Mouse (Mus musculus) E14TG2a.4 (cell line): Measurements from ENCODE around the gene Ndufa7.
A peak's percentile ranks its signal among the peaks of the same experiment; 100 is the strongest.

Source experiments
- H3K27me3 ChIP-seq: 2 replicates; pipeline ENCODE4 v1.6.1; 2014; ENCODE audit warnings: low read length, control low read depth; ENCODE audit not compliant: insufficient read depth
- H3K36me3 ChIP-seq: 2 replicates; pipeline ENCODE4 v1.6.1; 2014; ENCODE audit warnings: low read length, control low read depth; ENCODE audit not compliant: insufficient read depth
- H3K4me1 ChIP-seq: replicated peaks from 2 replicates; pipeline ENCODE4 v1.6.1; 2014; ENCODE audit warnings: low read depth, low read length, control low read depth
- H3K4me3 ChIP-seq: replicated peaks from 2 replicates; pipeline ENCODE4 v1.5.1; 2014; ENCODE audit warnings: mild to moderate bottlenecking, low read length
- H3K9me3 ChIP-seq: 2 replicates; pipeline ENCODE4 v1.6.1; 2014; ENCODE audit warnings: low read length, control low read depth
- CTCF ChIP-seq: conservative IDR thresholded peaks from 2 replicates; pipeline ENCODE4 v1.5.1; 2014; ENCODE audit warnings: low read length
- NANOG ChIP-seq: IDR thresholded peaks from 2 replicates; pipeline ENCODE4 v1.6.1; 2014; ENCODE audit warnings: borderline replicate concordance, low read length, mixed read lengths
- POU5F1 ChIP-seq: IDR thresholded peaks from 2 replicates; pipeline ENCODE4 v1.6.1; 2014; ENCODE audit warnings: low read length, borderline replicate concordance

The Ndufa7 gene

DNA sequence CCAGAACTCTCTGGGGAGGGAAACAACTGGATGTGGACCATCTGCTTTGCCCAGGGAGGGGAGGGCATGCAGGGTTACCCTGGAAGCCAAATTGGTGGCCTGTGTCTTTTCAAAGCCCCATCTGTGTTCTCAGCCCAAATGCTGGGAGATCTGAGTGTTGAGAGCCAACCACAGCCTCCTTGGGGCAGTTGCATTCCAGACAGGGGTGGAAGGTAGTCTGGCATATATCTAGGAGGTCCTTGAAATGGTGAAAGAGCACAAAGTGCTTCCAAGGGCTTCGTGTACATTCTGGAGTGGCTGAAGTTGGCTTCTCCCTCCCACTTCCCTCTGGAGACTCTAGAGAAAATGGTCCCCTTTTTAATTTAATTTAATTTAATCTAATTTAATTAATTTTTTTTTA, 19.6 kb upstream of the Ndufa7 start:
- Histone ChIP-seq H3K36me3 (no peaks in the 10 kb centered on the region), H3K9me3 (no peaks in the 10 kb centered on the region), H3K27me3 (no peaks in the 10 kb centered on the region), H3K4me3 (peak overlapping the region; percentile 53; the same call in 1 of the 2 replicates), H3K4me1 (peaks cover 65% of the 10 kb centered on the region)
- TF ChIP-seq CTCF (no peak), NANOG (no peak), POU5F1 (no peak)

DNA sequence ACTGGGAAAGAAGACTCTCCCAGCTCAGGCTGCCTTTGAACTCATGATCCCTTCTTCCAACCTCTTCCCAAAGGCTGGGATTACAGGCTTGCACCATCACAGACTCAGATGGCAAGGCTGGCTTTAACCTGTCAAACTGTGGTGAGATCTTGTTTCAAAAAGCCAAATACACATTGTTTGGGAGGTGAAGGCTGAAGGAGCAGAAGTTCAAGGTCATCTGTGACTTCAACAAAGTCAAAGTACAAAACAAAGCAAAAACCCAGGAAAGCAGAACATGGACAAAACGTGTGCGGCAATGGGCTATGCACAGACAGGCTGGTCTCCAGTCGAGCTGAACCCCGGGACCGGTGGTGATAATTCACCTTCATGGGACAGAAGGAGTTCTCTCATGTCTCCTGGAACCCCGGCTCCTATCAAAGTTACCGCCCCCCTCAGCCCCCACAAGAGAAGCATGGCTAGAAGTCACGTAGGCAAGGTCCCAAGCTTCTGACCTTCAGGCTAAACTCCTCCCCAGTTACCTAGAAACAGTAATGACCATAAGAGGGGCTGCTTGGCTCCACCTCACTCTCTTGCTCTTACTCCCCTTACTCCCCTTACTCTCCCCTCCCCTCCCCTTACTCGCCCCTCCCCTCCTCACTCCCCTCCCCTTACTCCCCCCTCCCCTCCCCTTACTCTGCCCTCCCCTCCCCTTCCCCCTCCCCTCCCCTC, 17.0 kb upstream of the Ndufa7 start:
- Histone ChIP-seq H3K4me1 (peaks cover 79% of the 10 kb centered on the region), H3K9me3 (no peaks in the 10 kb centered on the region), H3K4me3 (peak overlapping the region; percentile 57), H3K27me3 (no peaks in the 10 kb centered on the region), H3K36me3 (no peaks in the 10 kb centered on the region)
- TF ChIP-seq POU5F1 (no peak), NANOG (no peak), CTCF (no peak)

DNA sequence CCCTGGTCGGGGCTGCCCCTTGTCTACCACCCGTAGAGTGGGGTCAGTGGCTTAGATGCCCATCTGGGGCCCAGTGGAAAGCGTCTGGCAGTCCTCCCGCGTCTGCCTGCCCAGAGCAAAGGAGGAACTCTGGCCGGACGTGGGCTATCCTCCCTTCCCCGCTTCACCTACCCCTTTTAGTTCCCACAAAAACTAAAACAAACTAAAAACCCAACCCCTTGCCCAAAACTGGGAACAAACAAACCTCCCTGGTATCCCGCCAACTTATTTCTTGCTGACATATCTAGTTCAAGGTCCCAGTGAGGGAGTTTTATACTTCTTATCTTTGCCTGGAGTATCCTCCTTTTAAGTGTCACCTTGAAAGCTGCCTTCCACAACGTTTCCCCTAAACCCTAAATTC, 16.2 kb upstream of the Ndufa7 start:
- H3K36me3 ChIP-seq = no peaks in the 10 kb centered on the region
- TF ChIP-seq CTCF (no peak), NANOG (no peak), POU5F1 (no peak)

GRCm38 (mm10) chr17:33810334-33811141, 13.8 kb upstream of the Ndufa7 start, which contains the start of gene Kank3:
TSS of gene Kank3 (plus strand) at chr17:33810519.
- no peak for TF ChIP-seq NANOG
- TF ChIP-seq CTCF = no peak
- no peak for TF ChIP-seq POU5F1
- peak within 1 kb of the TSS; percentile 96 for H3K4me3 ChIP-seq
- H3K36me3 ChIP-seq = peaks cover 18% of the 10 kb centered on the region
- H3K9me3 ChIP-seq = no peaks in the 10 kb centered on the region
- no peaks in the 10 kb centered on the region for H3K27me3 ChIP-seq
- H3K4me1 ChIP-seq = peaks cover 80% of the 10 kb centered on the region

More for the DNA sequence above, 16.2 kb upstream of the Ndufa7 start:
- no peaks in the 10 kb centered on the region for H3K27me3 ChIP-seq
- no peaks in the 10 kb centered on the region for H3K9me3 ChIP-seq
- peaks cover 83% of the 10 kb centered on the region for H3K4me1 ChIP-seq
- peak overlapping the region; percentile 78 for H3K4me3 ChIP-seq

DNA sequence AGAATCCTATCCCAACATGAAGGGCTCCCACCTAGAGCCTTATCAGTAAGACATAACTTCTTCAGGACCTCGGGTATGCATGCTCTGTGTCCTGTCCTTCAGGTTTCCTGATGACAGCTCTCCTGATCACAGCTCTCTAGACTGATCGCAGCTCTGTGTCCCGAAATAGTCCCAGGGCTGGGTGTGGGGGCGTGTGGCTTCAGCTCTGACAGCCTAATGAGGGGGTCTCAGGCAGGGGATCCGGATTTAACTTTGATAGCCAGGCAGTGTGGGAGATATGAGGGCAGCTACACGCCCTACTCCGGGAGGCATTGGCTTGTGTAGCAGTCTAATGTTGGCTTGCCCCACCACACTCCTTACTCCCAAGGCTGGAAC, 13.2 kb upstream of the Ndufa7 start:
- no peaks in the 10 kb centered on the region for H3K27me3 ChIP-seq
- H3K4me3 ChIP-seq = peak overlapping the region; percentile 96
- peaks cover 80% of the 10 kb centered on the region for H3K4me1 ChIP-seq
- no peaks in the 10 kb centered on the region for H3K9me3 ChIP-seq
- TF ChIP-seq NANOG (no peak), POU5F1 (no peak), CTCF (no peak)
- H3K36me3 ChIP-seq = peaks cover 24% of the 10 kb centered on the region

GRCm38 (mm10) chr17:33812475-33812874, 11.9 kb upstream of the Ndufa7 start:
- H3K4me3 ChIP-seq = peak overlapping the region; percentile 24
- TF ChIP-seq POU5F1 (no peak), CTCF (no peak), NANOG (no peak)

DNA sequence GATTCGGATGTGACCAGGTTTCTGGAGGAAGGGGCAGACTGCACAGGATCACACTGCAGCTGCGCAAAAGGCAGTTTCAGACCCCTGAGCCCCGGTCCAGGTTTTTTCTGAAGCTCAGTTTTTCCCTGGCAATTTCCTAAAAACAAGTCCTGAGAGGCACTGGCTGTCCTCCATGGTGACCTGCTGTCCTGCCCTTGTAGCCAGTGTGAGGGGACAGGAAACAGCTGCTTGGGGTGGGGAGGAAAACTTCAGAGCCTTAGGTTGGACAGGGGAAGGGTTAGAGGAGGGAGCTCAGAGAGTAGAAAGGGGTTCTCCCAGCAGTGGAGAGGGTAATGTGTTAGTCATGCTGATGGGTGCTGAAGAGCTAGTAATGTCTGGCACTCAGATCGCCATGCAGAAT, 11.4 kb upstream of the Ndufa7 start:
- Histone ChIP-seq H3K4me3 (peak overlapping the region; percentile 24), H3K27me3 (no peaks in the 10 kb centered on the region), H3K4me1 (peaks cover 74% of the 10 kb centered on the region), H3K9me3 (no peaks in the 10 kb centered on the region), H3K36me3 (peaks cover 27% of the 10 kb centered on the region)
- TF ChIP-seq NANOG (no peak), POU5F1 (no peak), CTCF (no peak)

More at GRCm38 (mm10) chr17:33812475-33812874, 11.9 kb upstream of the Ndufa7 start:
- H3K36me3 ChIP-seq = peaks cover 26% of the 10 kb centered on the region
- H3K27me3 ChIP-seq = no peaks in the 10 kb centered on the region
- no peaks in the 10 kb centered on the region for H3K9me3 ChIP-seq
- peaks cover 74% of the 10 kb centered on the region for H3K4me1 ChIP-seq

DNA sequence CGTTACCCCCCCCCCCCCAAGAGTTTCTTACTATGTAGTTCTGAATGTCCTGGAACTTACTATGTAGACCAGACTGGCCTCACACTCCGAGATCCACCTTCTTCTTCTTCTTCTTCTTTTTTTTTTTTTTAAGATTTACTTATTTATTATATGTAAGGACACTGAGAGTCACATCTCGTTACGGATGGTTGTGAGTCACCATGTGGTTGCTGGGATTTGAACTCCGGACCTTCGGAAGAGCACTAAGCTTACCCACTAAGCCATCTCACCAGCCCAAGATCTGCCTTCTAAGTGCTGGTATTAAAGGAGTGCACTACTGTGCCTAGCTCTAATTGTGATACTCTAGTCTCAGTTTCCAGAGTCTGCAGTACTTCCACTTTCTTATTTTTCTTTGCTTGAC, 9.0 kb upstream of the Ndufa7 start:
- peaks cover 51% of the 10 kb centered on the region for H3K36me3 ChIP-seq
- H3K9me3 ChIP-seq = no peaks in the 10 kb centered on the region
- TF ChIP-seq POU5F1 (no peak), NANOG (no peak), CTCF (no peak)
- peaks cover 79% of the 10 kb centered on the region for H3K4me1 ChIP-seq
- H3K27me3 ChIP-seq = no peaks in the 10 kb centered on the region
- H3K4me3 ChIP-seq = no peak overlapping the region
